Mouse (Mus musculus): ENCODE measurements around the gene S1pr1.

DNA sequence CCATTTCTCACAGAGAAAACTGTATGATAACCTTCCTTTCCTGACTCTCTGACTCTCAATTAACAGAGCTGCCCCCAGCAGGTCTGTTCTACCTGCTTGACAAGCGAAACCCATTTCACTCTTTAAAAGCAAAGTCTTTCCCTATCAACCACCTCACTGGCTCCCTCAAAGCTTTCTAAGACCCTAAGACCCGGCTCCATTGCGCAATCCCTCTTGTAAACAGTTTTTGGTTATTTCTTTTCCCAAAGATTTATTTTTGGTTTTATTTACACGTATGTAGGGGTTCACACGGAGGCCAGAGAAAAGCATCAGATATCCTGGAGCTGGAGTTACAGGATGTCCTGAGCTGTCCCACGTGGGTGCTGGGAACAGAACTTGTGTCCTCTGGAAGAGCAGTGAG lies 4.0 kb upstream of the S1pr1 start:
- TF ChIP-seq CTCF (IDR thresholded peaks at IDR 0.05; ENCODE audit: low read depth, low read length), result no peak
- no peak for TF ChIP-seq GATA1 (IDR thresholded peaks at IDR 0.05; ENCODE audit: borderline replicate concordance, low read length)
- no peak for TF ChIP-seq POLR2AphosphoS5 (IDR thresholded peaks at IDR 0.05; ENCODE audit: insufficient replicate concordance, low read depth, low read length)
- TF ChIP-seq TAL1 (conservative IDR thresholded peaks at IDR 0.05; ENCODE audit: low read depth, low read length), result no peak
- no peak for TF ChIP-seq GATA2 (IDR thresholded peaks at IDR 0.05; ENCODE audit: borderline replicate concordance, low read depth, low read length)
